Mouse (Mus musculus) 3134 (cell line): ENCODE results near the gene Gcnt2.

Source experiments
- DNase-seq: peaks from one replicate; pipeline ENCODE4 v3.0.0-alpha.2; 2011; ENCODE audit warnings: low spot score; ENCODE audit not compliant: insufficient read length; ENCODE audit errors: extremely low read depth

The Gcnt2 gene

GRCm38 (mm10) chr13:40901831-40902459 lies 42.4 kb downstream of the Gcnt2 start:
- no peak for DNase-seq

- no peak for DNase-seq
These were observed 44.5 kb downstream of the Gcnt2 start for GRCm38 (mm10) chr13:40904080-40904479.

DNA sequence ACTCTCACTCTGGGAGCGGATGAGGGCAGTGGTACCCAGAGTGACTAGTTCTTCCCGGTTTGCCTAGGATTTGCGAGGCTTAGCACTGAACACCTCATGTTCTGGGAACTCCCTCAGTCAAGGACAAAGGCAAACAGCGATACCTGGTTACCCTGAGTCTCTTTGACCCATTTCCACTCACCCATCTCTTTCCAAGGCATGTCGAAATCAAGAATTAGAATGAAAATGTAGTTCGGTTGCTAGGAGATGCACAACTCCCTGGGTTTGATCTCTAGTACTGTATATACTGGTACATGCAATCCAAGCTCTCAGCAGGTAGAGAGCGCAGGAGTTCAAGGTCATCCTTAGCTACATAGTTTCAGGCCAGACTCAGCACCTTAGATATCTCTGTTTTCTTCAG lies 47.0 kb downstream of the Gcnt2 start:
- DNase-seq = no peak

DNA sequence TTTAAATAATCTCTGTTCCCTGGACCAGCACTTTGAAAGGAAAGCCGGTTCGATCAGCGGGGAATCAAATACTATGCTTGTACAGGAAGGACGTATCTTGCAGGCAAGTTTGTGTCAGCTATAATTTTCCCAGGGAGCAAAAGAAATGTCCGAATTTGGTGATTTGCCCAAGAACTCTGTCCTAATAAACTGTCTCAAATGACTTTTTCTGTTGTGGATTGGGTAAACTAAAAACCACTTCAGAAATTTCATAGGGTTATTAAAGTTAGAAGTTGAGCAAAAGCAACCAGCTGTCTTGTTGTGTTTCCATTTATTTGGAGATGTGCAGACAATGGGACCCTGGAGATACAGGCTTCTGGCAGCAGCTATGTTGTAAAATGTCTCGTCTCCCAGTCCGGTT lies 47.7 kb downstream of the Gcnt2 start:
- DNase-seq = no peak

DNA sequence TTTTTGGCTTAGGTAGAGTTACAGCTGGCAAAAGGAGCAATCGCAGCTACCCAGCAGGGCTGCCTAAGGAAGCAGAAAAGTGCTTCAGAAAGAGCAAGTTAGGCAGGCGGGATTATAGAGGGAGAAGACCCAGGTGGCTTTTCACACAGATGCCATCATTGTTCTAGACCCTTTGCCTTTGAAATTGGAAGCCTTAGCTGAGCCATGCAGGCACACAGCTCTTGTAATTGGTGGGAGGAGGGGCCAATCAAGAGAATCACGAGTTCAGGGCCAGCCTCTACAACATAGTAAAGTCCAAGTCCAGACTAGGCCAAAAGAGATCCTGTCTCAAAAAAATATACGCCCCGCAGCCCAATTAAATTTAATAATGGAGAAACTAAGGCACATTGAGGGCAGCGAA lies 48.5 kb downstream of the Gcnt2 start:
- DNase-seq = no peak

GRCm38 (mm10) chr13:40909060-40909459 lies 49.5 kb downstream of the Gcnt2 start:
- DNase-seq = no peak

GRCm38 (mm10) chr13:40910047-40910446 lies 50.5 kb downstream of the Gcnt2 start:
- DNase-seq = no peak

DNA sequence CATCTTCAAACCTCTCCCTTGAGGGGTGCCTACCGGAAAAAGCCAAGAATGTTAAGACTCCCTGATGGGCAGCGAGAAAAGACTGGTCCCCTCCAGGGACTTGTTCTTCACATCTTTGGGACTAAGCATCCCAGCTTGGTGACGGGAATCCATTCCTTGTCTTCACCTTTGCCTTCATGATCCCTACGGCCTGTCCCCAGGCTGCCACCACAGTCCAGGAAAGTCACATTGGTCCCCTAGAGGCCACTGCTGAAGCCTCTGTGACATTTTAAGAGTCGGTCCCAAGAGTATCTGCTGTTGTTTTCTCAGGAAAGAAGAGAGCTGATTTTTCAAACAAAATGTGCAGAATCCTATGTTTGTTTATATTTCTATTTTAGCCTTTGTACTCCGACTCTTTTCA lies 52.4 kb downstream of the Gcnt2 start:
- DNase-seq = no peak

GRCm38 (mm10) chr13:40913395-40914018 lies 54.0 kb downstream of the Gcnt2 start:
- DNase-seq = no peak

DNA sequence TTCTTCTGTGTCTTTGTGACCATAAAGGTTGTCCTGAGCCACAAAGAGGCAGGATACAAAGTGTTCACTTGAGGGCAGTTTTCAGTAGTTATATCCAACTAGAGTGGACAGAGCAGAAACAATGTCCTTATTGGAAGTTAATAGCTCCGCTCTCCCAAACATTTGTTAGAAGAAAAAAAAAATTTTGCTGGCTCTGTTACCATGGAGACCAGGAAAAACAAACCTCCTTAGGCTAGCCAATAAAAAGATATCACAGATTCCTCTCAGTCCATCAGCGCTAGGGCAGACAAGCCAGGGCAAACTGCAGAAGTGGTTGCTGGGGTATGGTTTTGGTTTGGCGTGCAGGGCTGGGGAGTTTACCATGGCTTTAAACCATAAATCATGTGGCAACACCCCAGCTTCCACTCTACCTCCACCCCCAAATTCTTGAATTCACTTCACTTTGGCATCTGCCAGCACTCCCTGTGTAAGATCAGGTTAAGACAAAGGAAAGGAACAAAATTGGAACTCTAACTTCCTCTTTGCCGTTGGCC lies 54.6 kb downstream of the Gcnt2 start:
- no peak for DNase-seq

- peak; percentile 57 for DNase-seq
These were observed 57.0 kb downstream of the Gcnt2 start for GRCm38 (mm10) chr13:40916321-40917160.

- peak; percentile 80 for DNase-seq
These were observed 57.9 kb downstream of the Gcnt2 start for GRCm38 (mm10) chr13:40917161-40918091.

DNA sequence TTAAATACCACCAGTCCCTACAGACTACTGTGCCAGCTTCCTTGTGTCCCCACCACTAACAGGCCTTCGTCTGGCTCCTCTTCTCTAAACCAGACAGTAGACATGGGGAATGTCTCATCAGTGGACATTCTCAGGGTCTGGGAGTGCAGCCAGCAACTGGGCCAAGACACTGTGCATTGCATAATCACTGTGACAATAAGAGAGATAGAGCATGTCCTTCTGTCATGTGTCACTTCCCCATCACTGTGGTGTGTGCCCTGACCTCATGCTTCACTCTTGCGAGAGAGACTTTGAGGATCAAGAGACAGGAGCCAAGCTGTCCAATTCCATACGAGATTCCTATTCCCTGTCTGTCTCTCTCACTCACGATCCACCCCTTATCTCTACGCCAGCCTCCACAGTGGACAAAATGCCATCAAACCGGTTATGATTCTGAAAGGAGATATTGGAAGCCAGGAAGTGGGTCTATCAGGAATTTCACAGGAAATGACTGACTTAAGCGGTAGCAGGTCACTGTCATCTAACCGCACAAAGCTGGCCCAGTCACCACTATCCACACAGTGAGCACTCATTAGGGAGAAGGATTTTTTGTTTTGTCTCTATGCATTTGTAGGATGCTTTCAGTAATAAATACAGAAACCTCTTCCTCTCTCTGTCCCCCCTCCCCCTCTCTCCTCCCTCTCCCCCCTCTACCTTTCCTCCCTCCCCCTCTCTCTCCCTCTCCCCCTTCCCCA lies 61.9 kb downstream of the Gcnt2 start:
- DNase-seq = peak; percentile 24

DNA sequence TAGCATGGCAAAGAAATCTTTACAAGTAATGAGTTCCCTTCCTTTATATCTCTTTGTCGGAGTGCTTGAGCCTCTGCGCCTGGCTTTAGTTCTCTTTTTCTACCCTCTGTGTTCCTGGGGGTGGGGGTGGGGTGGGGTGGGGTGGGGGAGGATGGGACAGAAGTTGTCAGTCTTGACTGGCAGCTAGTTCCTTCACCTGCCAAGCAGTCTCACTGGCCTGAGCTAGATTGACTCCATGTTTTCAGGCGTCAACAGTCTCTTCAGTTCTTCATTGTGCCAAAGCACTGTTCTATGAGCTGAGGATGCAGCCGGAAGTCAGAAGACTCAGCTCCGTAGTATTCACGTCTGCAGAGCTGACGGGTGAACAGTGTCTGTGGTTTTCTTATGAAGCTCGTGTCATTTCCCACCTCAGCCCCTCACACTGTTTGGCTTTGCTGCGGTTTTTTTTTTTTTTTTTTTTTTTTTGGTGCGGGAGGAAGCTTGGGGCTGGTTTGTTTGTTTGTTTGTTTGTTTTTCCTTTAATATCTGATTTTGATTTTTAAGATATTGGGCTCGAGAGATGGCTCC lies 62.8 kb downstream of the Gcnt2 start:
- DNase-seq = no peak

- no peak for DNase-seq
These were observed 64.3 kb downstream of the Gcnt2 start for GRCm38 (mm10) chr13:40923756-40924315.

DNA sequence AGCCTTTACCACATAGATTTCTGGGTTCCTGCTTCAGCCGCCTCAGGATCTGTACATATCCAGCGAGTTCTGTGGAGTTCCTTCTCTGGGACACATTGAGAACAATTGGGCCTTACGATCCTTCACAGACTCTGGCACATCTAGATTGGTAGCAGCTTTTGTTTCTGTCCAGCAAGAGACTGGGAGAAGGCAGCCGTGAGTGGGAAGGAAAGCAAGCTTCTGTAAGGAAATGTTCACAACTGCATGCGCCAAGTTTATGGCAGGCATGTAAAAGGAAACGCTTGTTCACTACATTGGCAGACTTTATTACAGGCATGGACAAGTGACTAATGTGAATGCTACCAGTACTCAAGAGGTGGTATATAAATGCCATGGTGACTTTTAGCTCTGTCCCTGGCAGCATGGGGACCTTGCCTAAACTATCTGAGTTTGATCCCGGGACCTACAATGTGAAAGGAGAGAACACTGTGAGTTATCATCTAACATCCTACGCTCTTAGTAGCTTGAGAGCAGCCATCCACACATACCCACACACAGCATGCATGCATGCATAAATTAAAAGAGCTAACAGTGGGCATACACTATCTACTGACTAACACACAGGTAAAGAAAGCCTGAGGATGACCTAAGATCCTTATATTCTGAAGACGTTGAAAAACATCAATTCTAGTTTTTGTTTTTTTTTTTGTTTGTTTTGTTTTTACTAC lies 68.8 kb downstream of the Gcnt2 start:
- DNase-seq = no peak

- peak; percentile 23 for DNase-seq
These were observed 72.3 kb downstream of the Gcnt2 start for GRCm38 (mm10) chr13:40931871-40932270.

GRCm38 (mm10) chr13:40932573-40932972 lies 73.0 kb downstream of the Gcnt2 start:
- no peak for DNase-seq

DNA sequence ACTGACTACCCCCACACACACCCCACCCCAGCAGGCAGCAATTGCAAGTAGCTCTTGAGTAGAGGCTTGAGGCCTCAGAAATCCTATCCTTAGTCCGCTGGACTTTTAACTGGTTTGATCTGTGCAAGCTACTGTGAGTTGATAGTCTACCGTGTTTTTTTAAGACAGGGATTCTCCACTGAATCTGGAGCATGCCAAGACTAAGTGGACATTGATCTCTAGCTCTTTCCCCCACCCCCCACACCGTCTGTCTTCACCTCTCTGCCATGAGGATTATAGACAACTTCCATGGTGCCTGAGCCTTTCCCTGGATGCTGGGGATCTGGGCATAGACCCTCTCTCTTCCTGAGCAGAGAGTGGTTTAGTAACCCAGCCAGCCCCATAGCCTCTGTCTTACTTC lies 74.8 kb downstream of the Gcnt2 start:
- DNase-seq = no peak
